Mouse (Mus musculus) liver, embryonic 11.5 days (tissue): ENCODE data around the gene Stk10. TPM values are rescaled to one million over a fixed set of nuclear protein-coding genes. Genes with fewer than 3 reads are reported as not detected.

Experiments
- ATAC-seq: fragments of 200-750 bp; cut with Nextera tagmentation; replicated peaks from 2 replicates; pipeline ENCODE4 v1.8.0; 2017; ENCODE audit warnings: moderate number of reproducible peaks, mild to moderate bottlenecking, moderate TSS enrichment, moderate library complexity; ENCODE audit not compliant: low FRiP score
- DNase-seq: peaks from one replicate; pipeline ENCODE4 v3.0.0-alpha.2; 2017; ENCODE audit warnings: low spot score
- H3K27ac ChIP-seq: fragments of 300-500 bp; sonication (generic); 2 replicates; pipeline ENCODE4 v1.5.1; 2014; ENCODE audit warnings: mild to moderate bottlenecking, low read depth, low read length, control low read depth
- H3K27me3 ChIP-seq: fragments of 300-500 bp; sonication (generic); replicated peaks from 2 replicates; pipeline ENCODE4 v1.6.1; 2014; ENCODE audit warnings: low read length, mixed read lengths; ENCODE audit not compliant: control insufficient read depth, insufficient read depth
- H3K36me3 ChIP-seq: fragments of 300-500 bp; sonication (generic); 2 replicates; pipeline ENCODE4 v1.6.1; 2014; ENCODE audit warnings: mild to moderate bottlenecking, low read length, moderate library complexity, mixed read lengths; ENCODE audit not compliant: control insufficient read depth, insufficient read depth
- H3K4me1 ChIP-seq: fragments of 300-500 bp; sonication (generic); replicated peaks from 2 replicates; pipeline ENCODE4 v1.6.1; 2014; ENCODE audit warnings: low read length, mixed read lengths; ENCODE audit not compliant: control insufficient read depth, insufficient read depth
- H3K4me2 ChIP-seq: fragments of 300-500 bp; sonication (generic); 2 replicates; pipeline ENCODE4 v1.6.1; 2014; ENCODE audit warnings: mild to moderate bottlenecking, control low read depth, moderate library complexity
- H3K4me3 ChIP-seq: fragments of 300-500 bp; sonication (generic); 2 replicates; pipeline ENCODE4 v1.5.1; 2014; ENCODE audit warnings: low read depth, low read length, control low read depth
- H3K9ac ChIP-seq: fragments of 300-500 bp; sonication (generic); 2 replicates; pipeline ENCODE4 v1.6.1; 2014; ENCODE audit warnings: low read depth, low read length, control low read depth
- H3K9me3 ChIP-seq: fragments of 300-500 bp; sonication (generic); 2 replicates; pipeline ENCODE4 v1.6.1; 2016; ENCODE audit warnings: low read length, inconsistent platforms, mixed read lengths; ENCODE audit not compliant: control insufficient read depth
- WGBS: fragments of 180-500 bp; shearing (Covaris S2); extraction: QIAGEN DNeasy Blood & Tissue Kit; methylation state at CpG from one replicate; pipeline ENCODE4 v1.1.7; 2014; 5-methylcytosine and 5-hydroxymethylcytosine counted together
- polyA plus RNA-seq: library from polyadenylated mRNA; unstranded; fragments of >200 nt; fragmentation: Nextera tagmentation; extraction: Ambion mirVana; gene quantifications from 2 replicates; pipeline ENCODE4 v1.2.1, GENCODE M21; 2014

Gene Stk10
- polyA plus RNA-seq, 1 experiment from 2014 or later: 5.8 TPM

- Histone ChIP-seq H3K9me3 (no peaks in the 10 kb centered on the region), H3K27me3 (no peaks in the 10 kb centered on the region), H3K4me3 (no peak overlapping the region), H3K27ac (no peak overlapping the region), H3K4me2 (no peak overlapping the region; the same call in 1 of the 2 replicates), H3K4me1 (peaks cover 39% of the 10 kb centered on the region), H3K36me3 (no peaks in the 10 kb centered on the region), H3K9ac (no peak overlapping the region)
- DNase-seq (no peak), ATAC-seq (no peak)
- WGBS: 88% methylated on average over 12 of the region's 12 CpGs
These were observed 22.1 kb downstream of the Stk10 start for GRCm38 (mm10) chr11:32555103-32555689.

- H3K4me1 ChIP-seq: peaks cover 33% of the 10 kb centered on the region
- H3K27me3 ChIP-seq: no peaks in the 10 kb centered on the region
- H3K9ac ChIP-seq: no peak overlapping the region
- H3K27ac ChIP-seq: no peak overlapping the region
- ATAC-seq (no peak), DNase-seq (no peak)
- H3K36me3 ChIP-seq: no peaks in the 10 kb centered on the region
- H3K9me3 ChIP-seq: no peaks in the 10 kb centered on the region
- WGBS: 82% methylated on average over 10 of the region's 10 CpGs
- no peak overlapping the region for H3K4me2 ChIP-seq
- no peak overlapping the region for H3K4me3 ChIP-seq
These were observed 23.4 kb downstream of the Stk10 start for GRCm38 (mm10) chr11:32556333-32556990.

- peaks cover 25% of the 10 kb centered on the region for H3K4me1 ChIP-seq
- no peak overlapping the region for H3K27ac ChIP-seq
- H3K27me3 ChIP-seq: no peaks in the 10 kb centered on the region
- no peak overlapping the region for H3K9ac ChIP-seq
- 0 out of 2 replicates have a peak, but pooled peaks cover under 1% of the 10 kb centered on the region for H3K36me3 ChIP-seq
- H3K4me2 ChIP-seq: no peak overlapping the region
- WGBS: 94% methylated on average over 4 of the region's 4 CpGs
- no peaks in the 10 kb centered on the region for H3K9me3 ChIP-seq
- no peak for DNase-seq
- ATAC-seq: no peak
- no peak overlapping the region for H3K4me3 ChIP-seq
These were observed 24.9 kb downstream of the Stk10 start for GRCm38 (mm10) chr11:32558026-32558425.

- peaks cover 25% of the 10 kb centered on the region for H3K4me1 ChIP-seq
- no peak for ATAC-seq
- 0 out of 2 replicates have a peak, but pooled peaks cover 3% of the 10 kb centered on the region for H3K36me3 ChIP-seq
- no peak for DNase-seq
- no peaks in the 10 kb centered on the region for H3K27me3 ChIP-seq
- WGBS: 39% methylated on average over 8 of the region's 8 CpGs
- H3K4me2 ChIP-seq: no peak overlapping the region
- H3K27ac ChIP-seq: no peak overlapping the region
- no peak overlapping the region for H3K4me3 ChIP-seq
- no peaks in the 10 kb centered on the region for H3K9me3 ChIP-seq
- no peak overlapping the region for H3K9ac ChIP-seq
These were observed 25.6 kb downstream of the Stk10 start for GRCm38 (mm10) chr11:32558677-32559076.

- 83% methylated on average over 12 of the region's 12 CpGs for WGBS
- H3K9ac ChIP-seq: no peak overlapping the region
- H3K27me3 ChIP-seq: no peaks in the 10 kb centered on the region
- peaks cover 21% of the 10 kb centered on the region for H3K4me1 ChIP-seq
- no peak overlapping the region for H3K27ac ChIP-seq
- no peak overlapping the region for H3K4me2 ChIP-seq
- DNase-seq: no peak
- ATAC-seq: no peak
- no peaks in the 10 kb centered on the region for H3K9me3 ChIP-seq
- 0 out of 2 replicates have a peak, but pooled peaks cover 3% of the 10 kb centered on the region for H3K36me3 ChIP-seq
- H3K4me3 ChIP-seq: no peak overlapping the region
These were observed 27.1 kb downstream of the Stk10 start for GRCm38 (mm10) chr11:32560015-32560770.

- Histone ChIP-seq H3K4me2 (no peak overlapping the region), H3K36me3 (0 out of 2 replicates have a peak, but pooled peaks cover 3% of the 10 kb centered on the region), H3K9me3 (no peaks in the 10 kb centered on the region), H3K9ac (no peak overlapping the region), H3K4me1 (peaks cover 33% of the 10 kb centered on the region), H3K4me3 (no peak overlapping the region), H3K27ac (no peak overlapping the region), H3K27me3 (no peaks in the 10 kb centered on the region)
- ATAC-seq (no peak), DNase-seq (no peak)
- WGBS: 72% methylated on average over 10 of the region's 10 CpGs
These were observed 28.6 kb downstream of the Stk10 start for GRCm38 (mm10) chr11:32561465-32562355.

GRCm38 (mm10) chr11:32562706-32563105 is 29.6 kb downstream of the Stk10 start:
- H3K27ac ChIP-seq: no peak overlapping the region
- H3K36me3 ChIP-seq: 0 out of 2 replicates have a peak, but pooled peaks cover 3% of the 10 kb centered on the region
- no peak overlapping the region for H3K4me3 ChIP-seq
- no peaks in the 10 kb centered on the region for H3K9me3 ChIP-seq
- H3K4me2 ChIP-seq: no peak overlapping the region
- ATAC-seq: no peak
- 58% methylated on average over 5 of the region's 5 CpGs for WGBS
- DNase-seq: no peak
- peaks cover 40% of the 10 kb centered on the region for H3K4me1 ChIP-seq
- no peak overlapping the region for H3K9ac ChIP-seq
- H3K27me3 ChIP-seq: no peaks in the 10 kb centered on the region

- H3K4me1 ChIP-seq: peaks cover 40% of the 10 kb centered on the region
- DNase-seq: no peak
- no peak overlapping the region for H3K4me3 ChIP-seq
- no peak overlapping the region for H3K9ac ChIP-seq
- no peak overlapping the region for H3K27ac ChIP-seq
- H3K4me2 ChIP-seq: no peak overlapping the region
- no peaks in the 10 kb centered on the region for H3K27me3 ChIP-seq
- no peaks in the 10 kb centered on the region for H3K9me3 ChIP-seq
- 0 out of 2 replicates have a peak, but pooled peaks cover 3% of the 10 kb centered on the region for H3K36me3 ChIP-seq
- ATAC-seq: no peak
- 54% methylated on average over 3 of the region's 3 CpGs for WGBS
These were observed 30.6 kb downstream of the Stk10 start for GRCm38 (mm10) chr11:32563660-32564059.
